Mouse (Mus musculus): ENCODE data around the gene Slc4a1. TPM values are rescaled to one million over a fixed set of nuclear protein-coding genes. Genes with fewer than 3 reads are reported as not detected.

The Slc4a1 gene
- polyA plus RNA-seq, 1 experiment = not detected

DNA sequence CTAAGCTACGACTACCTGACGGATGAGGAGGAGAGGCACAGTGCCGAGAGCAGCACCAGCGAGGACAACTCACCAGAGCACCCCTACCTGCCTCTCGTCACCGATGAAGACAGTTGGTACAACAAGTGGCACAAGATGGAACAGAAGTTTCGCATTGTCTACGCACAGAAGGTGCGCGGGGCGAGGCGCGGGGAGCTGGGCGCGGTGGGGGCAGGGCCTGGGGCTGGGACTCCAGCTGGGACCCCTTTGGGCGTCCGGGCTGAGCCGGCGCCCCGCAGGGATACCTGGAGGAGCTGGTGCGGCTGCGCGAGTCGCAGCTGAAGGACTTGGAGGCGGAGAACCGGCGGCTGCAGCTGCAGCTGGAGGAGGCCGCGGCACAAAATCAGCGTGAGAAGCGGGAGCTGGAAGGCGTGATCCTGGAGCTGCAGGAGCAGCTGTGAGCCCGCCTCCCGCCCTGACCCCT lies 33.6 kb upstream of the Slc4a1 start:
- Histone ChIP-seq H3K4me1 (ENCODE audit: control insufficient read depth, insufficient read depth, low read length) (no peaks in the 10 kb centered on the region), H3K27ac (ENCODE audit: insufficient read depth, low read length) (no peak overlapping the region), H3K4me3 (ENCODE audit: insufficient read depth, low read length) (no peak overlapping the region)
- TF ChIP-seq CTCF (IDR thresholded peaks at IDR 0.05; ENCODE audit: borderline replicate concordance, insufficient read depth, low read length) (no peak), POLR2A (IDR thresholded peaks at IDR 0.05; ENCODE audit: low read depth, low read length) (no peak)

DNA sequence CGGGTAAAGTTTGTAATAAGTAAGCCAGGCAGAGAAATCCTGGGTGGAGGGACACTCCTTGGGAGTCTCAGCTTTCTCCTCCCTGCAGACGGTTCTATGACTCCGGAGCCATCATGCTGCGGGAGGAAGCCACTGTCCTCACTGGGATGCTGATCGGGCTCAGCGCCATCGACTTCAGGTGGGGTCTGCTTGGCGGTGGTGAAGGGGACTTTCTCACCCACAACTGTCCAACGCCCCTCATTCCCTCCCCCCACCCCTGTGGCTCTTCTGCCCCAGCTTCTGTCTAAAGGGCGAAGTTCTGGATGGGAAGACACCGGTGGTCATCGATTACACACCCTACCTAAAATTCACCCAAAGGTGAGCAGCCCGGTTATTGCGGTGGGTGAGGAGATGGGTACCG lies 33.1 kb upstream of the Slc4a1 start:
- Histone ChIP-seq H3K4me3 (ENCODE audit: insufficient read depth, low read length) (no peak overlapping the region), H3K27ac (ENCODE audit: insufficient read depth, low read length) (no peak overlapping the region), H3K4me1 (ENCODE audit: control insufficient read depth, insufficient read depth, low read length) (no peaks in the 10 kb centered on the region)
- TF ChIP-seq CTCF (IDR thresholded peaks at IDR 0.05; ENCODE audit: borderline replicate concordance, insufficient read depth, low read length) (no peak), POLR2A (IDR thresholded peaks at IDR 0.05; ENCODE audit: low read depth, low read length) (no peak)

DNA sequence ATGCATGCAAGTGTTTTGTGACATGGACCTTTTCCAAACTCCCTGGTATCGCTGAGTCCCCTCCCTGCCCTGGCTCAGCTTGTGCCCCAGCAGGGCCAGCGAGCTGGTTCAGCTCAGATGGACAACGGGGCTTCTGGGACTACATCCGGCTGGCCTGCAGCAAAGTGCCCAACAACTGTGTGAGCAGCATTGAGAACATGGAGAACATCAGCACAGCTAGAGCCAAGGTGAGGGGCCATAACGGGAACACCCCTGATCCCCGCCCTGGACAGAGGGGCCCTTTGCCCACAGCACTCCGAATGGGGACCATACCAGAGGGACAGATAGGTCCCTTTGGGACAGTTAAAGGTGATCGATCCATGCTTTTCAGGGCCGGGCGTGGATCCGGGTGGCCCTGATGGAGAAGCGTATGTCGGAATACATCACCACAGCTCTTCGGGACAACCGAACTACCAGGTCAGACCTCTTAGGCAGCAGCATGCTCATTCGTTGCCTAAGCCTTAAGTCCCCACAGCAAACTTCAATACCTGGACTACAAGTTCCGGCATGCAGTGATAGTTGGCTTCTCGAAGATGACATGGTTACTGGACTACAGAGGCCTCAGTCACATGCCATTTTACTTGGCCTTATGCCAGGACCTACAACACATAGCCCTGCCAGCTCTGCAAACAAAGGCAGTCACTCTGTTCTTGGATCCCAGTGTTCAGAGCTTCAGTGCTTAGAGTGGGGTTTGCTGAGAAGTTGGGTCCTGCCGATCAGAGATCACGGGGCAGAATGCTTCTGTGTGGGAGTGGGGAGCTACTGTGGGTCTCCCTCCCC lies 32.2 kb upstream of the Slc4a1 start:
- no peaks in the 10 kb centered on the region for H3K4me1 ChIP-seq (ENCODE audit: control insufficient read depth, insufficient read depth, low read length)
- TF ChIP-seq CTCF (IDR thresholded peaks at IDR 0.05; ENCODE audit: borderline replicate concordance, insufficient read depth, low read length) (no peak), POLR2A (IDR thresholded peaks at IDR 0.05; ENCODE audit: low read depth, low read length) (no peak)
- no peak overlapping the region for H3K27ac ChIP-seq (ENCODE audit: insufficient read depth, low read length)
- H3K4me3 ChIP-seq (ENCODE audit: insufficient read depth, low read length) = no peak overlapping the region

DNA sequence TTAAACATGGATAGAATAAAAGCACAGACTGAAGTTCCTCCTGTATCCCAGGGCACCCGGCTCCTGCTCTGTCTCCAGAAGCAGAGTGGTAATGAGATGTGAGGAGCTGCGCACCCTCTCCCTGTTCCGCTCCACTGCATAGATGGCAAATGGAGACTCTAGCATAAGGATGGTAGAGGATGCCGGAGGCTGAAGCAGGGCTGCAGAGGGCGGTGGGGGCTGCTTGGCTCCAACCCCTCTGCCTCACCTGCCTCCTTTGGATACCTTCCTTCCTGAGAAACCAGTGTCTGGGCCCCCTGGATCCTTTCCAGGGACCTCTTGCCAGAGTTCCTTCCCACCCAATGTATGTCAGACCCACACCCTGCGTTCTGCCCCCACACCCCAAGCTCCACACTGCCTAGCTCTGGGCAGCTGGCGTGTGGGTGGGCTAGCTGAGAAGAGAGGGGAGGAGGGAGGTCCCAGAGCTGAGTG lies 30.7 kb upstream of the Slc4a1 start:
- H3K4me3 ChIP-seq (ENCODE audit: insufficient read depth, low read length) = no peak overlapping the region
- no peak overlapping the region for H3K27ac ChIP-seq (ENCODE audit: insufficient read depth, low read length)
- no peak for TF ChIP-seq POLR2A (IDR thresholded peaks at IDR 0.05; ENCODE audit: low read depth, low read length)
- TF ChIP-seq CTCF (IDR thresholded peaks at IDR 0.05; ENCODE audit: borderline replicate concordance, insufficient read depth, low read length) = no peak
- H3K4me1 ChIP-seq (ENCODE audit: control insufficient read depth, insufficient read depth, low read length) = no peaks in the 10 kb centered on the region

DNA sequence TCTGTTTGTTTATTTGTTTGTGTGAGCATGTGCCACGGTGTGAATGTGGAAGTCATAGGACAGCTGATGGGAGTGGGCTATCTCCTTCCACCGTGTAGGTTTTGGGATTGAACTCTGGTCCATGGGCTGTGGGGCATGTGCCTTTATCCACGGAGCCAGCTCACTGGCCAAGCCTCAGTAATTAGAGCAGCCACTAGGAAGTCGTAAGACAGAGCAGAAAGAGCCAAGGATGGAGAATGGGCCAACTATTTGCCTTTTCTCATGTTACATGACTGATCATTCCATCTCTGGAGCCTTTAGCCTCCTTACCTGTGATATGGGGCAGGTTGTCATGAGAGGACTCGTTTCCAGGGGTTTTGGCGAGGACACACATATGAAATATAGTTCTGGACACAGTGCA lies 30.3 kb upstream of the Slc4a1 start:
- no peaks in the 10 kb centered on the region for H3K4me1 ChIP-seq (ENCODE audit: control insufficient read depth, insufficient read depth, low read length)

DNA sequence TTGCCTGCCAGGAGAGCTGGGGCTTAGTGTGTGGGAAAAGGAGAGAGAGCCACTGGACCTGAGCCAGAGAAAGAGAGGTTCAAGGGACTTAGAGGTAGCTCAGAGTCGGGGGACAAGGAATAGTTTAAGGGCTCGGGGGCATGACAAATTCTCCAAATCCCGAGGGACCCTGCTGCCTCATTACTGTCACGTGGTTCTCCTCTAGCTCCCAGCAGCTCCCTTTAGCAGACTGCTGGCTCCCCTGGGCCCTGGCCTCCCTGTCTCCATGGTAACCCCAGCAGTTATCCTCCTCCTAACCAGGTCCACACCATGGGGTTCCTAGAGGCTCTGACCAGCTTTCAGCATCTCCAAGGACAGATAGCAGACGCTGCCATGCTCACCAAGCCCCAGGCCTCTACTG lies 29.2 kb upstream of the Slc4a1 start:
- no peak for TF ChIP-seq POLR2A (IDR thresholded peaks at IDR 0.05; ENCODE audit: low read depth, low read length)
- TF ChIP-seq CTCF (IDR thresholded peaks at IDR 0.05; ENCODE audit: borderline replicate concordance, insufficient read depth, low read length) = no peak
- no peak overlapping the region for H3K27ac ChIP-seq (ENCODE audit: insufficient read depth, low read length)
- H3K4me1 ChIP-seq (ENCODE audit: control insufficient read depth, insufficient read depth, low read length) = no peaks in the 10 kb centered on the region
- no peak overlapping the region for H3K4me3 ChIP-seq (ENCODE audit: insufficient read depth, low read length)

More for the DNA sequence above, 30.3 kb upstream of the Slc4a1 start:
- no peak overlapping the region for H3K27ac ChIP-seq (ENCODE audit: insufficient read depth, low read length)
- TF ChIP-seq CTCF (IDR thresholded peaks at IDR 0.05; ENCODE audit: borderline replicate concordance, insufficient read depth, low read length) = no peak
- TF ChIP-seq POLR2A (IDR thresholded peaks at IDR 0.05; ENCODE audit: low read depth, low read length) = no peak
- no peak overlapping the region for H3K4me3 ChIP-seq (ENCODE audit: insufficient read depth, low read length)

DNA sequence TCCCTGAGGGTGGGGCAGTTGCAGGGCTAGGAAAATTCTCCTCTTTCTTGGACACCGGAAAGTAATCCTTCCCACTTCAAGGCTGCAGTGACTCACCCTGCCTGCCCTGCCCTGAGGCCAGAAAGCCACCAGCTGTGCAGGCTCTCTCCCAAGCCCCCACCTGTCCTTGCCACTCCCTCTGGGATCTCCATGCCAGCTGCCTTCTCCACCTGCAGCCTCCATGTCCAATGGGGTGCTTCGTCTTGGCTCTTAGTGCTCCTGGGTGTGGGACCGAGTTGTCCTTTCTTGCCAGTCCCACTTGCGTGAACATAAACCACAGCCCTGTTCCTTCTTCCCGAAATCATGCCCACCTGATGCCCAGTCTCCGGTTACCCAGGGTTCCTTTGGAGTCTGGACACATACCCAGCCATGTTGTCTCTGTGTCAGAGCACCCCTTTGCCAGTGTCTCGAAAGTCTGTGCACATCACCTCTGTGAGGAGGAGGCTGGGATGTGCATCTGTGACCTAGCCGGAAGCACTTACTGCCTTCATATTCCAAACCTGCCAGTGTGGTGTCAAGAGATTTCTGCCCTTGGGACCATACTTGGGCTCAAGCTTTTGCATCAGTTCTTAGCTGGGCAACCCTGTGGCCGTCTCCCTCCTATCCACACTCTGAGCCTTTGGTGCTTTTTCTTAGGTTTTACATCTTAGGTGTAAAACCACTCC lies 28.6 kb upstream of the Slc4a1 start:
- TF ChIP-seq POLR2A (IDR thresholded peaks at IDR 0.05; ENCODE audit: low read depth, low read length) = no peak
- Histone ChIP-seq H3K4me1 (ENCODE audit: control insufficient read depth, insufficient read depth, low read length) (no peaks in the 10 kb centered on the region), H3K4me3 (ENCODE audit: insufficient read depth, low read length) (no peak overlapping the region), H3K27ac (ENCODE audit: insufficient read depth, low read length) (no peak overlapping the region)

DNA sequence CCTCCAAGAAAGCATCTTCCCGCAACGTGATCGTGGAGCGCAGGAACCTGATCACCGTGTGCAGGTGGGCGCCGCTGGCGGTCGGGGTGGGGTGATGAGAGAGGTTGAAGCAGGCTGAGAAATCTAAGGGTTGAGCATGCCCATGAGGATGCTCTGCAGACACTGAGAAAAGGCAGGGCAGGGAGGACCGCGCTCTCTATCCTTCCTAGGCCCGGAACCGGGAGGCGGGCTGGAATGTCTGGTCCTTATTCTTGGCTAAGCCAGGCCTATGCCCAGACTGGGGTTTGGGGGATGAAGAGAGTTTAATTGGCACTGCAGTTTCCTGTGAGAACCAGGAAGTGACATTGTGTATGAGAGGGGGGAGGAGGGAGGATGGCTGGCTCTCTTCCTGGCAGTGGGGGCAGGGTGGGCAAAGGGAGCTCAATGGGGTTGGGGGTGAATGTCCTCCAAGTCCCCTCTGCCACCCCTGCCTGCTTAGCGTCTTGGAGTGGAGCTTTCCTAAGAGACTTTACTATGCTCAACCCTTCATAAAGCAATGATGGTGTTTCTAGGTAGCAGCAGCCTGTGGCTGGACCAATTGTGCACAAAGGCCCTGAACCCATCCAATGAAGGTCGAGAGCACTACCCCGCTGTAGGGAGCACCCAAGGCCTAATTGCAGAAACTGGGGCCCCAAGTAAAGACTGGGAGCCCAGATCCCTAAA lies 27.9 kb upstream of the Slc4a1 start:
- Histone ChIP-seq H3K4me1 (ENCODE audit: control insufficient read depth, insufficient read depth, low read length) (no peaks in the 10 kb centered on the region), H3K27ac (ENCODE audit: insufficient read depth, low read length) (no peak overlapping the region), H3K4me3 (ENCODE audit: insufficient read depth, low read length) (no peak overlapping the region)
- TF ChIP-seq POLR2A (IDR thresholded peaks at IDR 0.05; ENCODE audit: low read depth, low read length) (no peak), CTCF (IDR thresholded peaks at IDR 0.05; ENCODE audit: borderline replicate concordance, insufficient read depth, low read length) (no peak)

DNA sequence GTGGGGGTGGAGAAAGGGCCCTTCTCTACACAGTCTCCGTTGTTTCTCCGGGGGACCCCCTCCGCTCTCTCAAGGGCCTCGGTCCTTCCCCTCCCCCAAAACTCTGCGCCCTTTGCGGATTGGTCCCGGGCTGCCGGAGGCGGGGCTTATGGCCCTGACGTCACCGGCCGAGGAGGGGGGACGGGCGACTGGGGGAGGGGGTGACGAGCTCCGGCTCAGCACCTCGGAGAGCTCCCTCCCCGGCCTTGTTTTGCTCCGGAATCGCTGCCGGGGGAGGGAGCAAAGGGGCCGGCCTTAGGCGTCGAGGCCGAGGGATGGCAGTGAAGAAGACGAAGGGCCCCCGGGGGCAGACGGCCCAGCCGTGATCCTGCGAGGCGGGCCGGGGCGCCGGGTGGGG lies 27.2 kb upstream of the Slc4a1 start, which contains the start of gene Rundc3a:
Rundc3a (plus strand) TSS at position 166 of the 397 bp plus-strand sequence.
- Histone ChIP-seq H3K4me1 (ENCODE audit: control insufficient read depth, insufficient read depth, low read length) (no peaks in the 10 kb centered on the region), H3K4me3 (ENCODE audit: insufficient read depth, low read length) (no peak within 1 kb of the TSS), H3K27ac (ENCODE audit: insufficient read depth, low read length) (no peak within 1 kb of the TSS)
- TF ChIP-seq CTCF (IDR thresholded peaks at IDR 0.05; ENCODE audit: borderline replicate concordance, insufficient read depth, low read length) = no peak
- no peak for TF ChIP-seq POLR2A (IDR thresholded peaks at IDR 0.05; ENCODE audit: low read depth, low read length)

Data from embryonic fibroblast, embryonic 13.5 days (primary cell).